ENCODE assay signal across 18 mouse cellular contexts in the genomic region with DNA sequence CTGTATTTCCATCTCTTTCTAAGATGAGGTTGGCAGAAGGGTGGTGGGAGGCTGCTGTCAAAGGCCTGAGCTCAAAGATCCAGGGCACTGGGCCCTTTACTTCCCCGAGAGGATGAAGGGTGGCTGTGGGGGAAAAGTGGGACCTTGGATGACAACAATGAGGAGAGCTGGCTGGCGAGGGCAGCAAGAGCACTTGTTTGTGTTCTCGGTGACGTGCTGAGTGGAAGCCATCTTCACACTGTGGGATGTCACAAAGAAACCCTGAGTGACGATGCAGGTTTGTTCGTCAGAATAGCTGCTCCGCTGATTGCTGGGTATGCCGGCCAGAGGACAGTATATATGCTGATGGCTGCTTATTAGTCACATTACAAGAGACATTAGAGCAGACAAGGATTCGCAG.
DNase-seq lines count a peak whose midpoint lies in the region; ATAC-seq and TF ChIP-seq lines count a peak whose summit lies in the region.
"Had no signal": no experiment of that assay in that cellular context is flagged by ENCODE, and none has a peak within 500 bp of the region (broad histone marks: within the 10 kb centered on the region; RNA-seq: fewer than 3 reads in every experiment).

No protein-coding gene starts in this region.

- no peak for DNase-seq in neural tube, embryonic 10.5 days (ENCODE audit: extremely low spot score, low spot score)
- DNase-seq in forebrain, postnatal 0 days: peak; percentile 42
- DNase-seq in spleen, postnatal 14 days (ENCODE audit: low spot score in 2 of 2): no peak
- DNase-seq in heart, postnatal 25 days (ENCODE audit: low spot score): no peak
- no peak for DNase-seq in adrenal gland, adult 8-10 months
- DNase-seq: adrenal gland, adult 2 months; cerebellum, adult 8-10 months; heart, adult 18-20 months; heart, postnatal 4 days; lung, postnatal 4 days; thymus, postnatal 36 days had no signal

- intact Hi-C loops in heart, postnatal 25 days (cut with DNase I): no loop called here

- TF ChIP-seq CTCF in forebrain, postnatal 0 days (IDR thresholded peaks at IDR 0.05; ENCODE audit: low read depth): no peak

- no peaks in the 10 kb centered on the region for H3K9me3 ChIP-seq in neural tube, embryonic 13.5 days
- no peaks in the 10 kb centered on the region for H3K9me3 ChIP-seq in forebrain, postnatal 0 days (ENCODE audit: low read length)
- H3K9me3 ChIP-seq in midbrain, embryonic 16.5 days (replicated peaks; ENCODE audit: control insufficient read depth, low read length, poor library complexity, severe bottlenecking): no peaks in the 10 kb centered on the region
- H3K9me3 ChIP-seq: kidney, embryonic 15.5 days; limb, embryonic 13.5 days; lung, embryonic 15.5 days had no signal

- no peaks in the 10 kb centered on the region for H3K27me3 ChIP-seq in neural tube, embryonic 13.5 days
- no peaks in the 10 kb centered on the region for H3K27me3 ChIP-seq in forebrain, postnatal 0 days (ENCODE audit: insufficient read depth, low read length)
- no peaks in the 10 kb centered on the region for H3K27me3 ChIP-seq in midbrain, embryonic 16.5 days (ENCODE audit: control insufficient read depth, insufficient read depth, low read depth, low read length)
- H3K27me3 ChIP-seq: kidney, embryonic 15.5 days; limb, embryonic 13.5 days; lung, embryonic 15.5 days had no signal

- peak overlapping the region; percentile 56 for H3K27ac ChIP-seq in neural tube, embryonic 13.5 days (replicated peaks)
- peak overlapping the region; percentile 29; the same call in 1 of the 2 replicates for H3K27ac ChIP-seq in forebrain, postnatal 0 days (ENCODE audit: low read depth, low read length)
- peak overlapping the region; percentile 70 for H3K27ac ChIP-seq in midbrain, embryonic 16.5 days (ENCODE audit: low read length)
- H3K27ac ChIP-seq: kidney, embryonic 15.5 days; limb, embryonic 13.5 days; liver, embryonic 14.5 days; lung, embryonic 15.5 days had no signal

- H3K4me3 ChIP-seq in neural tube, embryonic 13.5 days: no peak overlapping the region
- no peak overlapping the region for H3K4me3 ChIP-seq in forebrain, postnatal 0 days (ENCODE audit: low read depth, low read length)
- H3K4me3 ChIP-seq in midbrain, embryonic 16.5 days (ENCODE audit: low read depth, low read length): no peak overlapping the region
- H3K4me3 ChIP-seq: kidney, embryonic 15.5 days; limb, embryonic 13.5 days; lung, embryonic 15.5 days had no signal

- H3K4me1 ChIP-seq in neural tube, embryonic 13.5 days (replicated peaks): 0 out of 2 replicates have a peak, but pooled peaks cover 9% of the 10 kb centered on the region
- H3K4me1 ChIP-seq in forebrain, postnatal 0 days (ENCODE audit: insufficient read depth): peaks cover 7% of the 10 kb centered on the region; the same call in 1 of the 2 replicates
- peaks cover 7% of the 10 kb centered on the region for H3K4me1 ChIP-seq in midbrain, embryonic 16.5 days (ENCODE audit: control insufficient read depth, insufficient read depth, low read length)
- H3K4me1 ChIP-seq: kidney, embryonic 15.5 days; lung, embryonic 15.5 days had no signal

- no peak overlapping the region for H3K4me2 ChIP-seq in neural tube, embryonic 13.5 days
- H3K4me2 ChIP-seq in forebrain, postnatal 0 days (ENCODE audit: low read depth): no peak overlapping the region
- H3K4me2 ChIP-seq in midbrain, embryonic 16.5 days (ENCODE audit: low read length): no peak overlapping the region
- H3K4me2 ChIP-seq: kidney, embryonic 15.5 days; limb, embryonic 13.5 days; lung, embryonic 15.5 days had no signal

- ATAC-seq in neural tube, embryonic 13.5 days (ENCODE audit: low read depth): no peak
- ATAC-seq in forebrain, postnatal 0 days: peak; percentile 29; the same call in 1 of the 2 replicates
- peak; percentile 36; the same call in 1 of the 2 replicates for ATAC-seq in midbrain, embryonic 16.5 days
- ATAC-seq: intestine, embryonic 16.5 days had no signal

- no peak overlapping the region for H3K9ac ChIP-seq in neural tube, embryonic 13.5 days
- H3K9ac ChIP-seq in forebrain, postnatal 0 days: no peak overlapping the region
- H3K9ac ChIP-seq in midbrain, embryonic 16.5 days (ENCODE audit: low read depth, low read length): no peak overlapping the region
- H3K9ac ChIP-seq: kidney, embryonic 15.5 days; limb, embryonic 13.5 days; liver, embryonic 14.5 days; lung, embryonic 15.5 days had no signal

- WGBS in neural tube, embryonic 13.5 days: 67% methylated on average over 9 of the region's 9 CpGs
- WGBS in forebrain, postnatal 0 days: 19% methylated on average over 9 of the region's 9 CpGs
- 56% methylated on average over 9 of the region's 9 CpGs for WGBS in midbrain, embryonic 16.5 days

- H3K36me3 ChIP-seq in neural tube, embryonic 13.5 days: no peaks in the 10 kb centered on the region
- no peaks in the 10 kb centered on the region for H3K36me3 ChIP-seq in forebrain, postnatal 0 days (ENCODE audit: insufficient read depth)
- no peaks in the 10 kb centered on the region for H3K36me3 ChIP-seq in midbrain, embryonic 16.5 days (ENCODE audit: control insufficient read depth, insufficient read depth, low read length)
- H3K36me3 ChIP-seq: kidney, embryonic 15.5 days; limb, embryonic 13.5 days; lung, embryonic 15.5 days had no signal
